Mouse (Mus musculus) CH12.LX (cell line): ENCODE measurements around the gene Kdm1b.

ENCODE experiments used
- BHLHE40 ChIP-seq: IDR thresholded peaks from 2 replicates; pipeline ENCODE4 v1.6.1; 2011; ENCODE audit warnings: mild to moderate bottlenecking, low read depth, low read length, improper control_type of control experiment
- CTCF ChIP-seq, 2 experiments: IDR thresholded peaks in 1 of 2; conservative IDR thresholded peaks in 1 of 2; 2 replicates each; pipeline ENCODE4 v1.5.1; 2011 to 2012; ENCODE audit warnings: low read depth in 2 of 2, low read length in 2 of 2, improper control_type of control experiment in 1 of 2, inconsistent platforms in 1 of 2, mild to moderate bottlenecking in 1 of 2, moderate library complexity in 1 of 2
- EP300 ChIP-seq: IDR thresholded peaks from 2 replicates; pipeline ENCODE4 v1.6.1; 2011; ENCODE audit warnings: low read length, improper control_type of control experiment
- JUND ChIP-seq: conservative IDR thresholded peaks from 2 replicates; pipeline ENCODE4 v1.6.1; 2011; ENCODE audit warnings: low read depth, low read length, improper control_type of control experiment
- MXI1 ChIP-seq: IDR thresholded peaks from 2 replicates; pipeline ENCODE4 v1.6.1; 2011; ENCODE audit warnings: mild to moderate bottlenecking, low read depth, low read length, improper control_type of control experiment
- POLR2A ChIP-seq: IDR thresholded peaks from 2 replicates; pipeline ENCODE4 v1.6.1; 2011; ENCODE audit warnings: low read depth, mild to moderate bottlenecking, improper control_type of control experiment, low read length
- POLR2AphosphoS2 ChIP-seq: IDR thresholded peaks from 2 replicates; pipeline ENCODE4 v1.6.1; 2011; ENCODE audit warnings: low read depth, low read length, improper control_type of control experiment
- SMC3 ChIP-seq: IDR thresholded peaks from 2 replicates; pipeline ENCODE4 v1.6.1; 2011; ENCODE audit warnings: low read depth, low read length, improper control_type of control experiment
- USF2 ChIP-seq: conservative IDR thresholded peaks from 2 replicates; pipeline ENCODE4 v1.6.1; 2011; ENCODE audit warnings: low read depth, low read length, improper control_type of control experiment
- ZC3H11A ChIP-seq: IDR thresholded peaks from 2 replicates; pipeline ENCODE4 v1.6.1; 2012; ENCODE audit warnings: low read depth, mild to moderate bottlenecking, inconsistent platforms, low read length, improper control_type of control experiment

GRCm38 (mm10) chr13:47124986-47125385 is 81.7 kb downstream of the Kdm1b start:
- TF ChIP-seq CTCF (conservative IDR thresholded peaks at IDR 0.05 in 1 of 2, IDR thresholded peaks at IDR 0.05 in 1 of 2; ENCODE audit: low read depth in 2 of 2, low read length in 2 of 2) (no peak), ZC3H11A (no peak), POLR2AphosphoS2 (no peak), POLR2A (no peak), EP300 (no peak), MXI1 (no peak), BHLHE40 (no peak), JUND (no peak), USF2 (no peak), SMC3 (no peak)
